Mouse (Mus musculus) kidney, postnatal 0 days (tissue): ENCODE measurements at regions not wholly inside any gene's neighbourhood (a gene's known extent, or its start where the extent isn't known, plus 50 kb on each side); places are given as distances from the start of the nearest gene placed in this dataset.

Experiments
- ATAC-seq: fragments of 200-750 bp; cut with Nextera tagmentation; replicated peaks from 2 replicates; pipeline ENCODE4 v1.8.0; 2017; ENCODE audit warnings: low read depth, moderate number of reproducible peaks, moderate TSS enrichment, moderate library complexity; ENCODE audit not compliant: low FRiP score
- DNase-seq: peaks from one replicate; pipeline ENCODE4 v3.0.0-alpha.2; 2016; ENCODE audit warnings: low spot score
- H3K27ac ChIP-seq: fragments of 300-500 bp; sonication (generic); 2 replicates; pipeline ENCODE4 v1.5.1; 2014; ENCODE audit warnings: mild to moderate bottlenecking
- H3K27me3 ChIP-seq: fragments of 300-500 bp; sonication (generic); 2 replicates; pipeline ENCODE4 v1.6.1; 2014; ENCODE audit warnings: low read length, mixed read lengths; ENCODE audit not compliant: insufficient read depth
- H3K36me3 ChIP-seq: fragments of 300-500 bp; sonication (generic); 2 replicates; pipeline ENCODE4 v1.6.1; 2014; ENCODE audit warnings: low read length, mixed read lengths; ENCODE audit not compliant: insufficient read depth
- H3K4me1 ChIP-seq: fragments of 300-500 bp; sonication (generic); replicated peaks from 2 replicates; pipeline ENCODE4 v1.6.1; 2014; ENCODE audit warnings: antibody characterized with exemption, low read length, mixed read lengths; ENCODE audit not compliant: insufficient read depth
- H3K4me2 ChIP-seq: fragments of 300-500 bp; sonication (generic); 2 replicates; pipeline ENCODE4 v1.6.1; 2014; ENCODE audit warnings: mild to moderate bottlenecking, low read length, moderate library complexity, mixed read lengths
- H3K4me3 ChIP-seq: fragments of 300-500 bp; sonication (generic); replicated peaks from 2 replicates; pipeline ENCODE4 v1.5.1; 2014; ENCODE audit warnings: low read depth, low read length
- H3K9ac ChIP-seq: fragments of 300-500 bp; sonication (generic); 2 replicates; pipeline ENCODE4 v1.6.1; 2014; ENCODE audit warnings: low read depth, low read length
- H3K9me3 ChIP-seq: fragments of 300-500 bp; sonication (generic); replicated peaks from 2 replicates; pipeline ENCODE4 v1.6.1; 2016; ENCODE audit warnings: low read length, inconsistent platforms, mixed read lengths
- CTCF ChIP-seq: IDR thresholded peaks from 2 replicates; pipeline ENCODE4 v1.5.1; 2016; ENCODE audit warnings: antibody characterized with exemption, low read depth, mild to moderate bottlenecking, moderate library complexity
- WGBS: fragments of 180-500 bp; shearing (Covaris S2); extraction: QIAGEN DNeasy Blood & Tissue Kit; methylation state at CpG from one replicate; pipeline ENCODE4 v1.1.7; 2014; 5-methylcytosine and 5-hydroxymethylcytosine counted together

GRCm38 (mm10) chr17:7620166-7620565 lies 206.9 kb downstream of the Fndc1 start:
- no peaks in the 10 kb centered on the region for H3K4me1 ChIP-seq
- ATAC-seq (no peak), DNase-seq (no peak)
- H3K4me2 ChIP-seq = no peak overlapping the region
- TF ChIP-seq CTCF = no peak
- no peak overlapping the region for H3K9ac ChIP-seq
- no peak overlapping the region for H3K27ac ChIP-seq
- no peaks in the 10 kb centered on the region for H3K9me3 ChIP-seq
- no peaks in the 10 kb centered on the region for H3K27me3 ChIP-seq
- no peak overlapping the region for H3K4me3 ChIP-seq
- H3K36me3 ChIP-seq = no peaks in the 10 kb centered on the region

- Histone ChIP-seq H3K4me1 (no peaks in the 10 kb centered on the region), H3K36me3 (no peaks in the 10 kb centered on the region), H3K4me3 (no peak overlapping the region), H3K27ac (no peak overlapping the region), H3K27me3 (no peaks in the 10 kb centered on the region), H3K9me3 (no peaks in the 10 kb centered on the region), H3K9ac (no peak overlapping the region), H3K4me2 (no peak overlapping the region)
- TF ChIP-seq CTCF = no peak
- no peak for DNase-seq
- WGBS = 75% methylated on average over 5 of the region's 5 CpGs
- no peak for ATAC-seq
Observed at GRCm38 (mm10) chr17:7619641-7620040, 207.5 kb downstream of the Fndc1 start.

- H3K4me2 ChIP-seq = no peak overlapping the region
- WGBS = 67% methylated on average over 11 of the region's 11 CpGs
- ATAC-seq (no peak), DNase-seq (no peak)
- H3K9me3 ChIP-seq = no peaks in the 10 kb centered on the region
- H3K36me3 ChIP-seq = no peaks in the 10 kb centered on the region
- H3K27me3 ChIP-seq = no peaks in the 10 kb centered on the region
- H3K4me3 ChIP-seq = no peak overlapping the region
- no peak overlapping the region for H3K9ac ChIP-seq
- H3K4me1 ChIP-seq = no peaks in the 10 kb centered on the region
- TF ChIP-seq CTCF = no peak
- no peak overlapping the region for H3K27ac ChIP-seq
Observed at GRCm38 (mm10) chr17:7608046-7608445, 219.1 kb downstream of the Fndc1 start.

GRCm38 (mm10) chr17:7607431-7607830 lies 219.7 kb downstream of the Fndc1 start:
- WGBS = 70% methylated on average over 4 of the region's 4 CpGs
- Histone ChIP-seq H3K4me2 (no peak overlapping the region), H3K27ac (no peak overlapping the region), H3K36me3 (no peaks in the 10 kb centered on the region), H3K27me3 (no peaks in the 10 kb centered on the region), H3K9me3 (no peaks in the 10 kb centered on the region), H3K4me3 (no peak overlapping the region), H3K9ac (no peak overlapping the region), H3K4me1 (no peaks in the 10 kb centered on the region)
- DNase-seq = no peak
- no peak for ATAC-seq
- no peak for TF ChIP-seq CTCF

GRCm38 (mm10) chr17:7604813-7605504 lies 219.7 kb upstream of the Unc93a2 start:
- ATAC-seq (no peak), DNase-seq (no peak)
- H3K9me3 ChIP-seq = no peaks in the 10 kb centered on the region
- H3K4me2 ChIP-seq = no peak overlapping the region
- no peak for TF ChIP-seq CTCF
- 52% methylated on average over 5 of the region's 5 CpGs for WGBS
- no peaks in the 10 kb centered on the region for H3K4me1 ChIP-seq
- no peaks in the 10 kb centered on the region for H3K36me3 ChIP-seq
- H3K4me3 ChIP-seq = no peak overlapping the region
- no peak overlapping the region for H3K9ac ChIP-seq
- no peaks in the 10 kb centered on the region for H3K27me3 ChIP-seq
- no peak overlapping the region for H3K27ac ChIP-seq

GRCm38 (mm10) chr17:7604096-7604495 lies 218.8 kb upstream of the Unc93a2 start:
- WGBS = 91% methylated on average over 3 of the region's 3 CpGs
- TF ChIP-seq CTCF = no peak
- Histone ChIP-seq H3K4me1 (no peaks in the 10 kb centered on the region), H3K9ac (no peak overlapping the region), H3K27ac (no peak overlapping the region), H3K27me3 (no peaks in the 10 kb centered on the region), H3K4me2 (no peak overlapping the region), H3K4me3 (no peak overlapping the region), H3K36me3 (no peaks in the 10 kb centered on the region), H3K9me3 (no peaks in the 10 kb centered on the region)
- no peak for DNase-seq
- no peak for ATAC-seq

- TF ChIP-seq CTCF = no peak
- no peaks in the 10 kb centered on the region for H3K27me3 ChIP-seq
- H3K4me2 ChIP-seq = no peak overlapping the region
- H3K9me3 ChIP-seq = no peaks in the 10 kb centered on the region
- H3K9ac ChIP-seq = no peak overlapping the region
- H3K4me3 ChIP-seq = no peak overlapping the region
- WGBS = 43% methylated on average over 2 of the region's 2 CpGs
- DNase-seq (no peak), ATAC-seq (no peak)
- no peak overlapping the region for H3K27ac ChIP-seq
- H3K36me3 ChIP-seq = no peaks in the 10 kb centered on the region
- no peaks in the 10 kb centered on the region for H3K4me1 ChIP-seq
Observed at GRCm38 (mm10) chr17:7600555-7600954, 215.3 kb upstream of the Unc93a2 start.
